Mouse (Mus musculus): Measurements from ENCODE around the gene Chad. TPM values are rescaled to one million over a fixed set of nuclear protein-coding genes. Genes with fewer than 3 reads are reported as not detected.

The Chad gene
- polyA plus RNA-seq, 1 experiment = not detected

DNA sequence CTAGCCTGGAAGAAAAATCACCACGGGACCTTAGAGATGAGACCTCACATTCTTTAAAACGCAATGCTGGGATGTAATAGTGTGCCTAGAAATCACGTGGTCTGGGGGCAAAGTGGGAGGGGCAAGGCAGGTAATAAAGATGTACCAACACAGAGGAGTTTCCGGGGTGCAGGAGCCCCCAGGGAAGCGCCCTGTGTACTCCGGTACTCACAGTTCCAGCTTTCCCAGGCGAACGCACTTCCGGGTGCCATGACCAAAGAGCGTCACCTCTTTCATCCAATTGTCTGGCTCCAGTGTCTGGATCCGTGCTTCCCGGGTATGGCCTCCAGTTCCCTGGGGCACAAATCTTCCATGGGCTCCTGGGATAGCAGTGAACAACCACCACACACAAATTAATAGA, 21.5 kb upstream of the Chad start:
- H3K4me3 ChIP-seq (replicated peaks; ENCODE audit: control insufficient read depth, low read depth, low read length) = no peak overlapping the region
- H3K27ac ChIP-seq (ENCODE audit: control insufficient read depth, insufficient read depth, low read depth, low read length, poor library complexity) = no peak overlapping the region
- no peaks in the 10 kb centered on the region; the same call in 1 of the 2 replicates for H3K4me1 ChIP-seq (ENCODE audit: control insufficient read depth, insufficient read depth, low read length)
- no peak for TF ChIP-seq POLR2A (IDR thresholded peaks at IDR 0.05; ENCODE audit: borderline replicate concordance, control insufficient read depth, low read depth, low read length)
- no peak for TF ChIP-seq CTCF (IDR thresholded peaks at IDR 0.05; ENCODE audit: control insufficient read depth, insufficient read depth, low read length)
- WGBS = 82% methylated on average over 12 of the region's 12 CpGs

GRCm38 (mm10) chr11:94543932-94544331, 20.9 kb upstream of the Chad start:
- Histone ChIP-seq H3K4me3 (replicated peaks; ENCODE audit: control insufficient read depth, low read depth, low read length) (no peak overlapping the region), H3K4me1 (ENCODE audit: control insufficient read depth, insufficient read depth, low read length) (no peaks in the 10 kb centered on the region; the same call in 1 of the 2 replicates), H3K27ac (ENCODE audit: control insufficient read depth, insufficient read depth, low read depth, low read length, poor library complexity) (no peak overlapping the region)
- TF ChIP-seq POLR2A (IDR thresholded peaks at IDR 0.05; ENCODE audit: borderline replicate concordance, control insufficient read depth, low read depth, low read length) (no peak), CTCF (IDR thresholded peaks at IDR 0.05; ENCODE audit: control insufficient read depth, insufficient read depth, low read length) (peak; percentile 80)
- WGBS = 8% methylated on average over 9 of the region's 9 CpGs

- 83% methylated on average over 18 of the region's 18 CpGs for WGBS
- no peaks in the 10 kb centered on the region; the same call in 1 of the 2 replicates for H3K4me1 ChIP-seq (ENCODE audit: control insufficient read depth, insufficient read depth, low read length)
- TF ChIP-seq CTCF (IDR thresholded peaks at IDR 0.05; ENCODE audit: control insufficient read depth, insufficient read depth, low read length) (no peak), POLR2A (IDR thresholded peaks at IDR 0.05; ENCODE audit: borderline replicate concordance, control insufficient read depth, low read depth, low read length) (no peak)
- no peak overlapping the region for H3K27ac ChIP-seq (ENCODE audit: control insufficient read depth, insufficient read depth, low read depth, low read length, poor library complexity)
- H3K4me3 ChIP-seq (replicated peaks; ENCODE audit: control insufficient read depth, low read depth, low read length) = no peak overlapping the region
Measured at GRCm38 (mm10) chr11:94544422-94544821, 20.4 kb upstream of the Chad start.

DNA sequence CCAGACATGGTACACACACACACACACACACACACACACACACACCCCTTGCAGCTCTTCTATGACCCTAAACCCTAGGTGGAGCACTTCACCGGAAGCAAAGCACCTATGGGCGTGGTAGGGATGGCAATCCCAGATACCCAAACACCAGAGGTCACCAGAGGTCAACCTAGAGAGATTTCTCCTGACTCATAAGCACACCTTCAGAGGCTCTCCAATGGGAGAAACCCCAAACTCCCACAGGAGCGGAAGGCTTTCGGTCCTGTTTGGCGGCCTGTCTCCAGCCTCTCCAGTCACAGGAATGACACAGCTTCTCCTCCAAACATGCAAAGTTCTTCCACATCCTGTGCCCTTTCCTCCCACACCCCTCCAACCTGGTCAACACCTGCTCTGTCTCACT, 18.5 kb upstream of the Chad start:
- no peak overlapping the region for H3K27ac ChIP-seq (ENCODE audit: control insufficient read depth, insufficient read depth, low read depth, low read length, poor library complexity)
- 93% methylated on average over 5 of the region's 5 CpGs for WGBS
- H3K4me1 ChIP-seq (ENCODE audit: control insufficient read depth, insufficient read depth, low read length) = no peaks in the 10 kb centered on the region; the same call in 1 of the 2 replicates
- no peak overlapping the region for H3K4me3 ChIP-seq (replicated peaks; ENCODE audit: control insufficient read depth, low read depth, low read length)
- no peak for TF ChIP-seq POLR2A (IDR thresholded peaks at IDR 0.05; ENCODE audit: borderline replicate concordance, control insufficient read depth, low read depth, low read length)
- TF ChIP-seq CTCF (IDR thresholded peaks at IDR 0.05; ENCODE audit: control insufficient read depth, insufficient read depth, low read length) = no peak

GRCm38 (mm10) chr11:94547271-94547670, 17.6 kb upstream of the Chad start:
- Histone ChIP-seq H3K27ac (ENCODE audit: control insufficient read depth, insufficient read depth, low read depth, low read length, poor library complexity) (no peak overlapping the region), H3K4me1 (ENCODE audit: control insufficient read depth, insufficient read depth, low read length) (no peaks in the 10 kb centered on the region; the same call in 1 of the 2 replicates), H3K4me3 (replicated peaks; ENCODE audit: control insufficient read depth, low read depth, low read length) (no peak overlapping the region)
- WGBS = 85% methylated on average over 6 of the region's 6 CpGs
- TF ChIP-seq POLR2A (IDR thresholded peaks at IDR 0.05; ENCODE audit: borderline replicate concordance, control insufficient read depth, low read depth, low read length) (no peak), CTCF (IDR thresholded peaks at IDR 0.05; ENCODE audit: control insufficient read depth, insufficient read depth, low read length) (no peak)

DNA sequence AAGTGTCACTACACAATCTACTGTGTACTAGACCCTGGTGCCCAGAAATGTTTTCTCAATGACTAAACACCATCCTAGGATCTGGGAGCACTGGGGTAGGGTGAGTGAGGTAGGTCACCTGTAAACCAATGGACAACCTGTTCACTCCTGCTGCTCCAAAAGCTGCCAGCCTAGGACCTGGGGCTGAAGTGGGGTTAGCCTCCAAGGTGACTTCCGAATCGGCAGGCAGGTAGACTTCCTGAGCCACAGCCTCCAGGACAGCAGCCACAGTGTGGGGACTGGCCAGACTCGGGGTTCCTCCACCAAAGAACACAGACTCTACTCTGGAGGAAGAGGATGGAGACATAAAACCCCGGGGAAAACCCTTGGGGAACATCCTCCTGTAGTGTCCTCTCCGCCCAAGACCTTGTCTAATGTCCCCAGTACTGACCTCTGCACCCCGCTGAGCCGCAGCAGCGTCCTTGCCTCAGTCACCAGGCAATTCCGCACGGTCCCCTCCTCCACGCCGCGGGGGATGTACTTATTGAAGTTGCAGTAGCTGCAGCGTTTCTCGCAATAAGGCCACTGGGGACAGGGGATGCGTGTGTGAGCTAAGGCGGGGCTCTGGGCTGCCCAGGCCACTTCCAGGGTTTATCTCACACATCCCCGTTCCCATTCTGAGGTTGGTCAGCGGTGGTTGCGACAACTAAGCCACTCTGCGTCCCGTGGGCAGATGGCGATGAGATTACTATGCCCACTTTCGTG, 16.6 kb upstream of the Chad start:
- Histone ChIP-seq H3K4me1 (ENCODE audit: control insufficient read depth, insufficient read depth, low read length) (no peaks in the 10 kb centered on the region; the same call in 1 of the 2 replicates), H3K4me3 (replicated peaks; ENCODE audit: control insufficient read depth, low read depth, low read length) (peak overlapping the region; percentile 74), H3K27ac (ENCODE audit: control insufficient read depth, insufficient read depth, low read depth, low read length, poor library complexity) (no peak overlapping the region)
- no peak for TF ChIP-seq CTCF (IDR thresholded peaks at IDR 0.05; ENCODE audit: control insufficient read depth, insufficient read depth, low read length)
- TF ChIP-seq POLR2A (IDR thresholded peaks at IDR 0.05; ENCODE audit: borderline replicate concordance, control insufficient read depth, low read depth, low read length) = no peak
- 4% methylated on average over 24 of the region's 24 CpGs for WGBS

- Histone ChIP-seq H3K4me1 (ENCODE audit: control insufficient read depth, insufficient read depth, low read length) (no peaks in the 10 kb centered on the region; the same call in 1 of the 2 replicates), H3K27ac (ENCODE audit: control insufficient read depth, insufficient read depth, low read depth, low read length, poor library complexity) (peak within 1 kb of the TSS; percentile 69), H3K4me3 (replicated peaks; ENCODE audit: control insufficient read depth, low read depth, low read length) (peak within 1 kb of the TSS; percentile 74)
- WGBS = 1% methylated on average over 49 of the region's 49 CpGs
- TF ChIP-seq POLR2A (IDR thresholded peaks at IDR 0.05; ENCODE audit: borderline replicate concordance, control insufficient read depth, low read depth, low read length) = peak; percentile 33; the same call in 1 of the 2 replicates
- peak; percentile 88 for TF ChIP-seq CTCF (IDR thresholded peaks at IDR 0.05; ENCODE audit: control insufficient read depth, insufficient read depth, low read length)
Measured at GRCm38 (mm10) chr11:94548888-94549690, 15.8 kb upstream of the Chad start, which contains the start of gene Rsad1. Rsad1 (minus strand) TSS chr11:94549255.

All from bone marrow, adult 2 months (tissue).